Mouse (Mus musculus): ENCODE data around the gene Traf3ip2. TPM values are rescaled to one million over a fixed set of nuclear protein-coding genes. Genes with fewer than 3 reads are reported as not detected.

Gene Traf3ip2
- 1 to 10 TPM; 5.0 to 8.0 TPM for total RNA-seq (2021)

GRCm38 (mm10) chr10:39612633-39612988, at the start of gene Traf3ip2:
Gene Traf3ip2 (plus strand): TSS chr10:39612934.
- no peak for DNase-seq (ENCODE audit: low spot score)
- intact Hi-C loops (cut with DNase I) = loop anchor here (5.0 kb wide), 3 partner anchors 40 to 75 kb away; no protein-coding TSS in a partner anchor

GRCm38 (mm10) chr10:39563552-39564223, 49.0 kb upstream of the Traf3ip2 start:
- intact Hi-C loops (cut with DNase I) = no loop called here
- DNase-seq (ENCODE audit: low spot score) = no peak

GRCm38 (mm10) chr10:39566901-39567300, 45.8 kb upstream of the Traf3ip2 start:
- no peak for DNase-seq (ENCODE audit: low spot score)
- intact Hi-C loops (cut with DNase I) = no loop called here

GRCm38 (mm10) chr10:39568991-39569390, 43.7 kb upstream of the Traf3ip2 start:
- DNase-seq (ENCODE audit: low spot score) = no peak
- intact Hi-C loops (cut with DNase I) = no loop called here

- intact Hi-C loops (cut with DNase I) = loop anchor here (5.0 kb wide), 1 partner anchor 41 kb away; the partner anchor contains the start of gene Traf3ip2
- no peak for DNase-seq (ENCODE audit: low spot score)
Measured at GRCm38 (mm10) chr10:39571011-39571410, 41.7 kb upstream of the Traf3ip2 start.

GRCm38 (mm10) chr10:39572050-39572671, 40.6 kb upstream of the Traf3ip2 start:
- no peak for DNase-seq (ENCODE audit: low spot score)
- intact Hi-C loops (cut with DNase I) = loop anchor here (5.0 kb wide), 1 partner anchor 40 kb away; the partner anchor contains the start of gene Traf3ip2

- intact Hi-C loops (cut with DNase I) = loop anchor here (5.0 kb wide), 1 partner anchor 40 kb away; the partner anchor contains the start of gene Traf3ip2
- peak; percentile 29 for DNase-seq (ENCODE audit: low spot score)
Measured at GRCm38 (mm10) chr10:39572672-39573051, 40.1 kb upstream of the Traf3ip2 start.

GRCm38 (mm10) chr10:39576466-39576865, 36.3 kb upstream of the Traf3ip2 start:
- no peak for DNase-seq (ENCODE audit: low spot score)
- intact Hi-C loops (cut with DNase I) = no loop called here

- intact Hi-C loops (cut with DNase I) = no loop called here
- DNase-seq (ENCODE audit: low spot score) = no peak
Measured at GRCm38 (mm10) chr10:39580477-39580876, 32.3 kb upstream of the Traf3ip2 start.

- intact Hi-C loops (cut with DNase I) = no loop called here
- DNase-seq (ENCODE audit: low spot score) = no peak
Measured at GRCm38 (mm10) chr10:39582385-39582784, 30.3 kb upstream of the Traf3ip2 start.

- DNase-seq (ENCODE audit: low spot score) = no peak
- intact Hi-C loops (cut with DNase I) = no loop called here
Measured at GRCm38 (mm10) chr10:39583718-39584117, 29.0 kb upstream of the Traf3ip2 start.

GRCm38 (mm10) chr10:39587290-39587925, 25.3 kb upstream of the Traf3ip2 start:
- intact Hi-C loops (cut with DNase I) = no loop called here

GRCm38 (mm10) chr10:39587973-39588746, 24.6 kb upstream of the Traf3ip2 start:
- no peak for DNase-seq (ENCODE audit: low spot score)
- intact Hi-C loops (cut with DNase I) = no loop called here

More at GRCm38 (mm10) chr10:39587290-39587925, 25.3 kb upstream of the Traf3ip2 start:
- DNase-seq (ENCODE audit: low spot score) = no peak

GRCm38 (mm10) chr10:39589765-39590546, 22.8 kb upstream of the Traf3ip2 start:
- intact Hi-C loops (cut with DNase I) = no loop called here
- no peak for DNase-seq (ENCODE audit: low spot score)

GRCm38 (mm10) chr10:39590629-39591028, 22.1 kb upstream of the Traf3ip2 start:
- no peak for DNase-seq (ENCODE audit: low spot score)
- intact Hi-C loops (cut with DNase I) = no loop called here

- intact Hi-C loops (cut with DNase I) = no loop called here
- no peak for DNase-seq (ENCODE audit: low spot score)
Measured at GRCm38 (mm10) chr10:39592501-39592900, 20.2 kb upstream of the Traf3ip2 start.

GRCm38 (mm10) chr10:39594716-39595115, 18.0 kb upstream of the Traf3ip2 start:
- intact Hi-C loops (cut with DNase I) = no loop called here
- no peak for DNase-seq (ENCODE audit: low spot score)

- no peak for DNase-seq (ENCODE audit: low spot score)
- intact Hi-C loops (cut with DNase I) = no loop called here
Measured at GRCm38 (mm10) chr10:39595862-39596261, 16.9 kb upstream of the Traf3ip2 start.

- no peak for DNase-seq (ENCODE audit: low spot score)
- intact Hi-C loops (cut with DNase I) = no loop called here
Measured at GRCm38 (mm10) chr10:39597116-39597791, 15.5 kb upstream of the Traf3ip2 start.

Measured in heart, postnatal 25 days (tissue).